ENCODE assay signal across 8 mouse cellular contexts in genomic region chr2:167697902-167698301, GRCm38 (mm10). TPM values are rescaled to one million over a fixed set of nuclear protein-coding genes. Genes with fewer than 3 reads are reported as not detected.
A peak's percentile ranks its signal among the peaks of the same experiment; 100 is the strongest.
DNase-seq lines count a peak whose midpoint lies in the region; ATAC-seq and TF ChIP-seq lines count a peak whose summit lies in the region.

No protein-coding gene starts in this region.

- TF ChIP-seq EP300 in stomach, postnatal 0 days (optimal IDR thresholded peaks at IDR 0.05) = no peak

- DNase-seq in MN1 (ENCODE audit: low spot score) = peak; percentile 81
- peak; percentile 67 for DNase-seq in stomach, postnatal 0 days (ENCODE audit: low spot score)
- no peak for DNase-seq in c-Kit-positive CD71-positive TER-119-positive erythroid progenitor cells, embryonic 14.5 days (ENCODE audit: low spot score)
- no peak for DNase-seq in cerebellum, postnatal 25 days
- no peak for DNase-seq in cerebellum, adult 11-12 months

- H3K27ac ChIP-seq in intestine, embryonic 16.5 days (ENCODE audit: low read length) = peak overlapping the region; percentile 86
- H3K27ac ChIP-seq in lung, embryonic 15.5 days = peak overlapping the region; percentile 71
- H3K27ac ChIP-seq in stomach, postnatal 0 days (replicated peaks) = peak overlapping the region; percentile 71; the same call in 1 of the 2 replicates

- 37% methylated on average over 5 of the region's 5 CpGs for WGBS in intestine, embryonic 16.5 days
- 29% methylated on average over 5 of the region's 5 CpGs for WGBS in lung, embryonic 15.5 days
- 40% methylated on average over 5 of the region's 5 CpGs for WGBS in stomach, postnatal 0 days

- H3K27me3 ChIP-seq in erythroblast, embryonic 14.5 days (ENCODE audit: control insufficient read depth) = no peaks in the 10 kb centered on the region
- no peaks in the 10 kb centered on the region for H3K27me3 ChIP-seq in intestine, embryonic 16.5 days (replicated peaks; ENCODE audit: control insufficient read depth, insufficient read depth, low read length)
- no peaks in the 10 kb centered on the region for H3K27me3 ChIP-seq in lung, embryonic 15.5 days
- H3K27me3 ChIP-seq in stomach, postnatal 0 days (ENCODE audit: control insufficient read depth, insufficient read depth, low read length) = no peaks in the 10 kb centered on the region

- peak; percentile 76 for ATAC-seq in intestine, embryonic 16.5 days
- peak; percentile 60 for ATAC-seq in lung, embryonic 15.5 days (ENCODE audit: borderline replicate concordance, extremely low read depth, low FRiP score, low TSS enrichment)
- peak; percentile 73 for ATAC-seq in stomach, postnatal 0 days (ENCODE audit: low FRiP score, low TSS enrichment)

- no peaks in the 10 kb centered on the region for H3K36me3 ChIP-seq in erythroblast, embryonic 14.5 days (ENCODE audit: control insufficient read depth)
- H3K36me3 ChIP-seq in intestine, embryonic 16.5 days (ENCODE audit: control insufficient read depth, insufficient read depth, low read length) = no peaks in the 10 kb centered on the region
- peaks cover 19% of the 10 kb centered on the region for H3K36me3 ChIP-seq in lung, embryonic 15.5 days
- H3K36me3 ChIP-seq in stomach, postnatal 0 days (ENCODE audit: control insufficient read depth, insufficient read depth, low read length) = no peaks in the 10 kb centered on the region

- H3K9ac ChIP-seq in intestine, embryonic 16.5 days (ENCODE audit: low read depth, low read length) = peak overlapping the region; percentile 45
- H3K9ac ChIP-seq in lung, embryonic 15.5 days = no peak overlapping the region
- 0 out of 2 replicates have a peak overlapping the region, but pooled peaks have one; percentile 13 for H3K9ac ChIP-seq in stomach, postnatal 0 days (ENCODE audit: low read length)

- H3K4me1 ChIP-seq in erythroblast, embryonic 14.5 days (ENCODE audit: control insufficient read depth) = peaks cover 9% of the 10 kb centered on the region
- peaks cover 20% of the 10 kb centered on the region for H3K4me1 ChIP-seq in intestine, embryonic 16.5 days (ENCODE audit: control insufficient read depth, insufficient read depth, low read length)
- H3K4me1 ChIP-seq in lung, embryonic 15.5 days = peaks cover 13% of the 10 kb centered on the region
- no peaks in the 10 kb centered on the region for H3K4me1 ChIP-seq in stomach, postnatal 0 days (replicated peaks; ENCODE audit: control insufficient read depth, insufficient read depth)

- peak overlapping the region; percentile 21 for H3K4me2 ChIP-seq in intestine, embryonic 16.5 days (ENCODE audit: low read depth, low read length)
- peak overlapping the region; percentile 26; the same call in 1 of the 2 replicates for H3K4me2 ChIP-seq in lung, embryonic 15.5 days
- no peak overlapping the region for H3K4me2 ChIP-seq in stomach, postnatal 0 days (replicated peaks; ENCODE audit: low read depth)

- H3K9me3 ChIP-seq in erythroblast, embryonic 14.5 days (ENCODE audit: control insufficient read depth, low read length) = no peaks in the 10 kb centered on the region
- no peaks in the 10 kb centered on the region; the same call in 1 of the 2 replicates for H3K9me3 ChIP-seq in intestine, embryonic 16.5 days (ENCODE audit: control insufficient read depth, low read length)
- H3K9me3 ChIP-seq in lung, embryonic 15.5 days = no peaks in the 10 kb centered on the region
- no peaks in the 10 kb centered on the region for H3K9me3 ChIP-seq in stomach, postnatal 0 days (ENCODE audit: control insufficient read depth, low read length)

- peak overlapping the region; percentile 40 for H3K4me3 ChIP-seq in erythroblast, embryonic 14.5 days (replicated peaks)
- H3K4me3 ChIP-seq in intestine, embryonic 16.5 days (ENCODE audit: low read length) = no peak overlapping the region
- no peak overlapping the region for H3K4me3 ChIP-seq in lung, embryonic 15.5 days
- H3K4me3 ChIP-seq in stomach, postnatal 0 days (ENCODE audit: low read depth, low read length) = no peak overlapping the region

- no peak for TF ChIP-seq CTCF in stomach, postnatal 0 days (IDR thresholded peaks at IDR 0.05; ENCODE audit: low read depth)

RNA-seq across cellular contexts. Expression of gene Tmem189, which starts 8.3 kb away (rescaled TPM):
- 11.3 and 11.7 TPM in 2 replicates for polyA plus RNA-seq in erythroblast, embryonic 14.5 days (2012)
- 28.6 and 33.7 TPM in 2 replicates for polyA plus RNA-seq in intestine, embryonic 16.5 days (2015; fragmentation: Nextera tagmentation; extraction: Ambion mirVana)
- 41.7 and 43.8 TPM in 2 replicates for polyA plus RNA-seq in lung, embryonic 15.5 days (2015; fragmentation: Nextera tagmentation; extraction: Ambion mirVana)
- 74.6 and 85.7 TPM in 2 replicates for polyA plus RNA-seq in stomach, postnatal 0 days (2015; fragmentation: Nextera tagmentation; extraction: Ambion mirVana)

RNA-seq across cellular contexts. Expression of gene Cebpb, which starts 9.2 kb away (rescaled TPM):
- 4.3 and 4.7 TPM in 2 replicates for polyA plus RNA-seq in erythroblast, embryonic 14.5 days (2012)
- polyA plus RNA-seq in intestine, embryonic 16.5 days (2015; fragmentation: Nextera tagmentation; extraction: Ambion mirVana) = 0.65 and 0.93 TPM in 2 replicates
- polyA plus RNA-seq in lung, embryonic 15.5 days (2015; fragmentation: Nextera tagmentation; extraction: Ambion mirVana) = 61.4 and 68.1 TPM in 2 replicates
- polyA plus RNA-seq in stomach, postnatal 0 days (2015; fragmentation: Nextera tagmentation; extraction: Ambion mirVana) = 55.0 and 60.2 TPM in 2 replicates

RNA-seq across cellular contexts. Expression of gene Gm20431, which starts 36.6 kb away (rescaled TPM):
- not detected in 2 replicates for polyA plus RNA-seq in erythroblast, embryonic 14.5 days (2012)
- polyA plus RNA-seq in intestine, embryonic 16.5 days (2015; fragmentation: Nextera tagmentation; extraction: Ambion mirVana) = 2.0 and 3.2 TPM in 2 replicates
- polyA plus RNA-seq in lung, embryonic 15.5 days (2015; fragmentation: Nextera tagmentation; extraction: Ambion mirVana) = 3.2 and 3.5 TPM in 2 replicates
- polyA plus RNA-seq in stomach, postnatal 0 days (2015; fragmentation: Nextera tagmentation; extraction: Ambion mirVana) = 13.4 and 14.1 TPM in 2 replicates

Comparison
In these comparisons a context has a peak if more than half of its experiments do, and no peak if none do; other contexts are left out.
1. DNase-seq: peak in MN1 (single experiment) and stomach, postnatal 0 days (single experiment); none in c-Kit-positive CD71-positive TER-119-positive erythroid progenitor cells, embryonic 14.5 days (single experiment), cerebellum, postnatal 25 days (0 of 2) and cerebellum, adult 11-12 months (single experiment).
2. Peak in every context shown above with its lines, with median percentiles within 50 percentile points of each other: ATAC-seq and H3K27ac ChIP-seq.